Mouse (Mus musculus) retina, adult 2 months (tissue): Measurements from ENCODE around the gene Hist1h1a.
"Not testable (repeated sequence)": the region's sequence is repeated elsewhere in the genome, so short reads cannot be mapped to it uniquely, and the experiment has no call there.

Experiments
- DNase-seq: peaks from one replicate; pipeline ENCODE4 v3.0.0-alpha.2; 2012; ENCODE audit warnings: low read depth, low spot score

Gene Hist1h1a

DNA sequence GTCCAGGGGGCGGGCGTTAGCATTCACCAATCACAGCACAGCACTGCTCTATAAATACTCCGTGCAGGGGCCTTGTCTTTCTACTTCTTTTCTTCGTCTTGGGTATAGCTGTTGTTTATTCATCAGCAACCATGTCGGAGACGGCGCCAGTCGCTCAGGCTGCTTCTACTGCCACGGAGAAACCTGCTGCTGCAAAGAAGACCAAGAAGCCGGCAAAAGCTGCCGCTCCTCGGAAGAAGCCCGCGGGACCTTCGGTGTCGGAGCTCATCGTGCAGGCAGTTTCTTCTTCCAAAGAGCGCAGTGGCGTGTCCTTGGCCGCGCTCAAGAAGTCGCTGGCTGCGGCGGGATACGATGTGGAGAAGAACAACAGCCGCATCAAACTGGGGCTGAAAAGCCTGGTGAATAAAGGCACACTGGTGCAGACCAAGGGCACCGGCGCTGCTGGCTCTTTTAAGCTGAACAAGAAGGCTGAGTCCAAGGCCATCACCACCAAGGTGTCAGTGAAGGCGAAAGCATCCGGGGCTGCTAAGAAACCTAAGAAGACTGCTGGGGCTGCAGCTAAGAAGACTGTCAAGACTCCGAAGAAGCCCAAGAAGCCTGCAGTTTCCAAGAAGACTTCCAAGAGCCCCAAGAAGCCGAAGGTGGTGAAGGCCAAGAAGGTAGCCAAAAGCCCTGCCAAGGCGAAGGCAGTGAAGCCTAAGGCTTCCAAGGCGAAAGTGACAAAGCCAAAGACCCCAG, at the start of gene Hist1h1a:
Hist1h1a (plus strand) TSS at position 81 of the 738 bp plus-strand sequence.
- peak; percentile 75 for DNase-seq

DNA sequence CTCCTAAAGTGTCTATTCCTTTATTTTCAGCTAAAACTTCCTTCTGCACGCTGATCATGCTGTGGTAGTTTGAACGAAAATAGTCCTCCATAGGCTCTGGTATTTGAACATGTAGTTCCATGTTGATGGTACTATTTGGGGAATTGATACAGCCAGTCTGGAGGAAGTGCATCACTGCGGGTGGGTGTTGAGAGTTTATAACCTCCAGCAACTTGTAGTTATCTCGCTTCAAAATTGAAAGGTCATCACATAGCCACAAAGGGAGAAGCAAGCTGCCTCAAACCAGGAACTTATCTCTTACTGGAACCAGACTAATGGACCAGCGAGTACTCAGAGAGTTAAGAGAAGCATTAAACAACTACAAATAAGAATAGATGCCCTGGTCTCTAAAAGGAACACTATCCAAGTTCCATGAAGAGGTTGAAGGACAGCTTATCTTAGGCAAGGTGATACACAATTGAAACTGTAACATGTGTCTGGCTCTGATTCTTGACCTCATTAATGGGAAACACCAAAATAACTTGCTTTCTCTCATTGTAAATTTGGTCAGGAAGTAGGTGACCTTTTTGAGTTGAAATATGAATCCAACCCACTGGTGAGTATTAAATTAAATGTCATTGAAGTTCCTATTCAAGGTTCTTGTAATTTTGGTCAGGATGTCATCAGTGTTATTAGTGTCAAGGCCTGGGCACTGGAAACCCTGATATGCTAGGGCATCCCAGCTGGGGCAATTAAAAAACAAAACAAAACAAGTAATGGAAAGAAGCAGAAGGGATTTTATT, 47.0 kb upstream of the Hist1h1a start:
- DNase-seq, result no peak

DNA sequence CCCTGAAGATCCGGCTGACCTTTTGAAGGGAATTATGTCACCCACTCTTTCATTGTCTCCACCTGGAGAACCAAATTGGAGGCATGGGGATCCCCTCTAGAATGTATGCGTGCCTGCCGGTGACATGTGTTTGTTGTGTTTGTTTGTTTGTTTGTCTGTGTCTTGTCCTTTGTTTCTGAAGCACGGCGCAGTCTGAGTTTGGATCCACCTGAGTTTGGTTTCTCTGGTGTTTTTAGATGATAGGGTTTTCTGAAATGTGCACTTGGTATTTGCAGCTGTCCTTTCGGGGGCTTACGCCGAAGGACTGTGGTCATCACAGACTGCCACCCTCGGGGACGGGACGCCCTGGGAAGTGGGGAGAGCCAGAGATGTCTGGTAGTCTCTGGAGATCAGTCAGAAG, 46.3 kb upstream of the Hist1h1a start:
- DNase-seq, result no peak

DNA sequence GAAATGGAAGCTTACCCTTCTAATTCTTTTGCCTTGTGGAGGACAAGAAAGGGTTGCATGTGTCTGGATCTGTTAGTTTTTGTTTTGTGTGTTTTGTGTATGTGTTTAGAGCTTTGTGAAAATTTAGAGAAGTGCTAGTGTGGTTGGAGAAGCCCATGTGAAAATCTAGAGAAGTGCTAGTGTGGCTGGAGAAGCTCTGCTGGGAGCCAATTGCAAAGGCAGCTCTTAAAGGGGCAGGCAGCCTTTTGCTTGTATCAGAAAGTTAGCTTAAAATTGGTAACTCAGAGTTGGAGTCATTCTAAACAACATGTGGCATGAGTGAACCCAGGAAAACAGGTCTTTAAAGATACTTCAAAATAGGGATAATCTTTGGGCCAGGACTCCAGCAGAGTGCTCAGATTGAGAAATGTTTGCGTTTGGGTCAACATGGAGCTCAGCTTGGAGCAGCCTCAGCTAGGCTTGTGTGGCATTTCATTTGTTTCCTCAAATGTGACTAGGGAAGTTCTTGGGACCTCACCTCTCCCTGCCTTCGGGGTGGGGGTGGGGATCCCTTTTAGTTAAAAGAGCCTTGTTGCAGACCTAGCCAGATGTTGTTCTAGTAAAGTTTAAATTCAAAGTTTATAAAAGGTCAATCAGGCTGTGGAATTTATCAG, 45.7 kb upstream of the Hist1h1a start:
- not testable (repeated sequence) for DNase-seq

DNA sequence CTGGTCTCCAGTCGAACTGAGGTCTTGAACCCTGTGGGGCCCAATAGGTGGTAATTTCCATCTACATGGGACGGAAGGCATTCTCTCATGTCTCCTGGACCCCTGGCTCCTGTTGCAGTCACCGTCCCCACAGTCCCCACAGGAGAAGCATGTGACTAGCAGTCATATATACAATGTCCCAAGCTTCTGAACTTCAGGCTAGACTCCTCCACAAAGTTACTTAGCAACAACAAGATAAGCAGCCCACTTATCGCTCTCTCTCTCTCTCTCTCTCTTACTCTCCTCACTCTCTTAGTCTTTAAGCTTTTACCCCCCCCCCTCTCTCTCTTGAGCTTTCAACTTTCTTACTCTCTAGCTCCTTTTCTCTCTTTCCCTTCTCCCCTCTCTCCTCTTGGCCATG, 39.2 kb upstream of the Hist1h1a start:
- DNase-seq, result no peak

DNA sequence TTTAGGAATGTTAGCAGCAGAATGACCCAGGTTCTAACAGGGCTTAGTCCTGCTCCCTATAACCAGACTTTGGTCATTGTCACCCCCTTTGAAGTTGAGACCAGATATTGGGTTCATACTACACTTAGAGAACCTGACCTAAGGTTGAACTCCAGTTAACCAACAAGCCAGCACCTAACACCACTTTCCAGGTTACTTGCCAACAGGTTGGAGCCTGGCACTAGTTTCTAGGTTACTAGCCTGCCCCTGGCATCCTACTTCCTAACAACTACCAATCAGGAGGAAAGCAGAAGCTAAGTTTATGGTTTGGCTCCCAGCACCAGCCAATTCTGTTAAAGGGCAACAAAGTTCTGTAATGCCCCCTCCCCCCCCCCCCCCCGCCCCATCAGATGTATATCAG, 38.3 kb upstream of the Hist1h1a start:
- DNase-seq, result no peak

DNA sequence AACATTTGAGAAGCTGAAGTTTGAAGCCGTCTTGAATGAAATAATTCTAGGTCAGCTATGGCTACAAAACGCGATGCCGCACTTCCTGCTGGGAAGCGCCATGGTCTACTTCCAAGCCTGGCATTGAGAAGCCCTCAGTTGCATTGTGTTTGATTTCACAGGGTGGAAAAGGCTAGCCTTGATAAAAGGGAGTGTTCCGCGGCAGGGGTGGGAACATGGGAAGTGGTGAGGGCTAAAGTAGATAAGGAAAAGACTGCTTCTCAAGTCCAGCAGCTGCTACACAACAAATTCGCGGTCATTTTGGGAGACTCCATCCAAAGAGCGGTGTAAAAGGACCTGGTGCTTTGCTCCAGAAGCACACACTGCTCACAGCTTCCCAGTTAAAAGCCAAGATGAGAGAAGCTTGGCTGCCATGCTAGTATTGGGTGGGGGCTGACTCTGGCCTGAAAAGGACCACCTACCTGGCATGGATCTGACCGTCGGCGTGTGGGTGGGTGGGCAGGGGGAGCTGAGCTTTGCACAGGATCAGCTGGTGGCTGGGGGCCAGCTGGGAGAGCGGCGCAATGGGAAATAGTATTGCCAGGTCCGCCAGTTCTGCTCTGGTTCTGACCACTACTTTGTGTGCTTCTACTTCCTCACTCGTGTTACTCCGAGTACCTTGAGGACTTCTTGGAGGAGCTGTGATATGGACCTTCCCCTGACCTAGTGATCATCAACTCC, 34.8 kb upstream of the Hist1h1a start:
- no peak for DNase-seq

DNA sequence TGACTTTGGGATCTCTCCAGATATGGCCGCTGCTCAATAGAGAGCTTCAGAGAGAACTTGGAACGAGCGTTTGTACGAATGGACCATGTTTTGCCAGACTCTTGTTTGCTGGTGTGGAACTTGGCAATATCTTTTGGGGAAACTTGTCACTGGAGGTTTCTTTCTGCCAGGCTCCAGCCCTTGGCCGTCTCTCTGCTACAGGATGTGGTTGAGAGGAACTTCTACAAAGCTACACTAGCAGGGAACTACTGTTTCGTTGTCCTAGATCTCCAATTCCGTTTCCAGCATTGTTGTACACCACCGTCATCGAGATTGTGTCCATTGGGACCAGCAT, 34.3 kb upstream of the Hist1h1a start:
- DNase-seq, result no peak

DNA sequence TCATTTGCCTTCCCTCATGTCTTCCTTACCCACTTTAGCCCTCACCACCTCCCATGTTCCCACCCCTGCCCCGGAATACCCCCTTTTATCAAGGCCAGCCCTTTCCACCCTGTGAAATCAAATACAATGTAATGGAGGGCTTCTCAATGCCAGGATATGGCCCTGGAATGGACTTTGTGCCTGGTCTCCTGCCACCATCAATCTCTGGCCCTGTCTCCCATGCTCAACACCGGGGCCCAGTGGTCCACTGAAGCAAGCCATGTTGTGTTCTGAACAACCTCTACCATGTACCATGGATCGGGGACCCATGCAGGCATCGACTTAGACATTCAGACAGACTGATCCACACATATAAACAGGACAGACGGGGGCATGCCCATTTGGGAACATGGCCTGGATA, 33.8 kb upstream of the Hist1h1a start:
- no peak for DNase-seq

DNA sequence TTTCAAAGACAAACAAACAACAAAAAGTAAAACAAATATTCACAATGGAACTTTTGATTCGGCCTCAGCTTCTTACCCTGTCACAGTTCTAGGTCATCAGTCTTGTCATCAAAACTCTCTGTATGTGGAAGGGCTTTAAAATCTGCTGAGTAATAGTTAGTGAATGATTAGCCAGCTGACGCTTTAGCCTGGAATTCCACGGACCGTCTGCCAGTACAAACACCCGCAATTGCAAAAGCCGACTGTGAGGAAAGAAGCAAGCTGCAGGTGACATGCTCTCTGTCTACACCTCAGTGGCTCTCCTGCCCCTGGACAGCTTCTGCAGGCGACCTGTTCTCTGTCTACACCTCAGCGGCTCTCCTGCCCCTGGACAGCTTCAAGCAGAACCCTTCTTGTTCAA, 33.0 kb upstream of the Hist1h1a start:
- DNase-seq, result no peak

DNA sequence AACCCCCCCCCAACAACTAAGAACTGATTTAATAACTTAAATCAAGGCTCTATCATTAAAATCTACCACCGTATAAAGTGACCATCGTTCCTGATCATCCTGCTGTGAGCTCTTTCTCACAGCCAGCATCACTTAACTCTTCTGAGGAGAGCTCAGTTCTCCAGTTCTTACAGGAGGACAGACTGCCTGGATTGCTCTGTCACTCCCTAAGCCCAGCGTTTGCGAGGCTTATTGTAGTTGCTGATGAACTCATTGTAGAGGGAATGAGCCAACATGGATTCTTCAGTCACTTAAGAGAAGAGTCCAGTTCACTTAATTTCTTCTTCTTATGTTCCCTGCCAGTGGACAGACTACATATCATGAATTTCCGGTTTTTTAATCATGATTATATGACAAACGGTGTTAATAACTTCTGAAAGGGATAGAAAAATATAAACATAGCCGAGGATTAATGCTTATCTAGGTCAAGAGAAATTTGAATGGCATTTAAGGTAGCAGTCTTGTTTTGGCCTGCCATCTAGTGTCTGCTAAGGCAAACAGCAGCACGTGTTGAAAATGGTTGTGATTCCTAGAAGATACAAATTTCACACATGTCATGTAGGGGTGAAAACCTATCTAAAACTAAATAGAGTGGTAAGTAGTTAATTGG, 31.2 kb upstream of the Hist1h1a start:
- peak; percentile 57 for DNase-seq

DNA sequence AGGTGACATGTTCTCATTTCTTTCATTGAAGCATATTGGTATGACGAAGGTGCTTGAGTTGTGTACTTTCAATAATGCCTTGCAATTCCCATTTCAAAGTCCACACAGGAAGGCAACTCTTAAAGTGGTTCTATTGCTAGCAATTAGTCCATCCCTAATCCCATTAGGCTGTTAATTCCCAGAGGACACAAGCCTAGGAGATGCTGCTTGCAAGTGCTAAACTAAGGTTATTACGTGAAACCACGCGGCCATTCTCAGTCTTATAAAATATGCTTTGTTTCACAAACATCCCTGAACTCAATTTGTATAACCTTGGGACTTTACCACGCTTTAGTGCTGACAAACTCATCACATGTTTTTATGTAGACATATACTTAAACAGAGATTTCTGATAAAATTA, 26.4 kb upstream of the Hist1h1a start:
- no peak for DNase-seq

DNA sequence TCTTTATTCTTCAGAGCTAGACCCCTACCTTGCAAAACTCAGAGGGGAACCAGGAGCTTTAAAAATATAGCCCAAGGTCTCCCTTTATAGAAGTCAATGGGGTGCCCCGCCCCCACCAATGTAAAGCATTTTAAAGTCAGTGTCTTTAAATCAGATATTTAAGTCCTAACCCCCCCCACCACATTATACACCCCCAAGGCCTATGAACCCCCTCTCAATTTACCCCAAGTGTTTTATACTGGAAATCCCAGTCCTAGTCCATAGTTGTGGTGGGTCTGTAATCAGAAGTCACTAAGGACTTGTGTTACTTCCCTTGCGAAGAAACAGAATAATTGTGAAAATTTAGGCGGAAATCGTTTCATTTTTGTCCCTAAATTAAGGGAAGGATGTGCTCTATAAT, 25.4 kb upstream of the Hist1h1a start:
- no peak for DNase-seq

DNA sequence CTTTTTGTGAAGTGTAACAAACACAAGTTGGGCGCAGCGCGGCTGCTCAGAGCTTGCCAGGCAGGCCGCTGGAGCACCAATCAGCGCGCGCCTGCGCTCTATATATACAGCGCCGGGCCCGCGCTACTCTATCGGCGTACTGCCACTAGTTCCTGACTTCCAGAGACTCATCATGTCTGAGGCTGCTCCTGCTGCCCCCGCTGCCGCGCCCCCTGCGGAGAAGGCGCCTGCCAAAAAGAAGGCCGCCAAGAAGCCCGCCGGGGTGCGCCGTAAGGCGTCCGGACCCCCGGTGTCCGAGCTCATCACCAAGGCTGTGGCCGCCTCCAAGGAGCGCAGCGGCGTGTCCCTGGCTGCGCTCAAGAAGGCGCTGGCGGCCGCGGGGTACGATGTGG, 24.8 kb upstream of the Hist1h1a start, which contains the start of gene Hist1h1c:
Hist1h1c (plus strand) TSS at position 132 of the 392 bp plus-strand sequence.
- DNase-seq, result peak; percentile 68

DNA sequence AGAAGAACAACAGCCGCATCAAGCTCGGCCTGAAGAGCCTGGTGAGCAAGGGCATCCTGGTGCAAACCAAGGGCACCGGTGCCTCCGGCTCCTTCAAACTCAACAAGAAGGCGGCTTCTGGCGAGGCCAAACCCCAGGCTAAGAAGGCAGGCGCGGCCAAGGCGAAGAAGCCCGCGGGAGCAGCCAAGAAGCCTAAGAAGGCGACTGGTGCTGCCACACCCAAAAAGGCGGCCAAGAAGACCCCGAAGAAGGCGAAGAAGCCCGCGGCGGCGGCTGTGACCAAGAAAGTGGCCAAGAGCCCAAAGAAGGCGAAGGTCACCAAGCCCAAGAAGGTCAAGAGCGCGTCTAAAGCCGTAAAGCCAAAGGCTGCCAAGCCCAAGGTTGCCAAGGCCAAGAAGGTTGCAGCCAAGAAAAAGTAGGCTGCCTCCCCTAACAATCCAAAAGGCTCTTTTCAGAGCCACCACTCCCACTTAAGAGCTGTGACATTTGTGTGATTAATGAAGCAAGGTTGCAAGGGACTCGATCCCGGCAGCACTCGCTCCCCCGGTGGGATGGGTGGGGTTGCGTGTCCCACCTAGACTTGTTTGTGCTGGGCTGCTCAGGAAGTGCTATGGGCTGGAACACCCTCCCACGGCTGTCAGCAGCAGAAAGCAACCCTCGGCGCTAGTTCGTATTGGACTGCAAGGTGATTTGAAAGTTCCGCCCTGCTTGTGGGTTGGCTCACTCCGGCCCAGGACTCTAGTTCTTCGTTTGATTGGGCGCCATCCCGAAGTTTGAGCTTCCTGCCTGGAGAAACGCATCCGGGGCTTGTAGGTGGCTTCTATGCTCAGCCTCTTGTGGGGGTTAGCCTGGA, 24.2 kb upstream of the Hist1h1a start:
- DNase-seq, result peak; percentile 82

DNA sequence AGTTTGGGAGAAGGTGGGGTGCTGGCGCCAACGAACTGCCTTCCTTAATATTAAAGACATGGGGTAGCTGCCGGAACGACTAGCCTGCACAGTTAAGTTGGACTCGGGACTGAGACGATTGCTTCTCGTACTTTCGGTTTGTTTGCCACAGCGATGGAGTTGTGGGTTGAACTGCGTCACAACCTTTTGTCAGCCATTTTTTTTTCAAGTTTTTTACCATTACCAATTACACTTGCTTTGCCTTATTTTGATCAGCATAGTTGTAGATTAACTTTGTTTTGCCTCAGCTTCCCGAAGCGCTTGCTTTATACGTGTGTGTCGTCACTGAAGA, 23.6 kb upstream of the Hist1h1a start:
- no peak for DNase-seq

DNA sequence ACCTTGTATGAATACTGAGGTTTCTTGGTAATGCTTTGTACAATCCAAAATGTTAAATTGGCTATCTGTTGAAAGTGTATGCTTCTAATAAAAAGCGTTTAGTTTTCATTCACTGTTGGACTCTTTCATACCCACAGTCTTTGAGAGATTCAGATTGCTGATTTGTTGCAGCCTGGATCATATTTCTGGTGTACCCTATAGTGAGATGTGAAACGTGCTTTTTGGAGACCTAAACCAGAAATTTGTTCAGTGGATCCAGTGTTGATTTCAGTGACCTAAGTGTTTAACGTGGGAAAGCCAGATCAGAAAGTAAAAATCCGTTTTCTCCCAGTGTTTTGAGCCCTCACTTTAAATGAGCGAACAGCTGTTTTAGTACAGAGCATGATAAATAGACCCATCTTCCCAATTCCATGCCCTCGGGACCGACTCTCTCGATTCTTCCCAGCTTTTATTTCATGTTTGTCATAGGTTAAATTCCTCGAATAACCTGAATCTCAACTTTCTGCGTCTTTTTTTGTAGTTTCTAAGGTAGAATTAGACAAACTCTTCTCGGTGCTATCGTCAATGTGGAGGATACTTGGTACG, 23.1 kb upstream of the Hist1h1a start:
- DNase-seq, result no peak

DNA sequence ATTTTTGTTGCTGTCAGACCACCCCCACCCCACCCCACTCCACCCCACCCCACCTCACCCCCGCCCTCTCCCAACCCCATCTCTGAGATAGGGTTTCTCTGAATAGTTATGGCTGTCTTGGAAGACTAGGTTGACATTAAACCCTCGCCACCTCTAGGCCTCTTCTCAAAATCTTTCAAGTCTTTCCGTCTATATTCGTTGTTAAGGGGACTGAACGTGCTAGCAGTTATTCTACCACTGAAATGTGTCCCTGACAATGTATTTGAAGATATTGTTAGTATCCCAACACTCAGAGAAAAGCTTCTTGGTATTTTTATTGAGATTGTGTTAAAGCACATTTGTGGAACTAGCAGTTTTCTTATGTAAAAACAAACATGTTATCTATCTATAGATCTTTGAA, 22.6 kb upstream of the Hist1h1a start:
- DNase-seq, result no peak

DNA sequence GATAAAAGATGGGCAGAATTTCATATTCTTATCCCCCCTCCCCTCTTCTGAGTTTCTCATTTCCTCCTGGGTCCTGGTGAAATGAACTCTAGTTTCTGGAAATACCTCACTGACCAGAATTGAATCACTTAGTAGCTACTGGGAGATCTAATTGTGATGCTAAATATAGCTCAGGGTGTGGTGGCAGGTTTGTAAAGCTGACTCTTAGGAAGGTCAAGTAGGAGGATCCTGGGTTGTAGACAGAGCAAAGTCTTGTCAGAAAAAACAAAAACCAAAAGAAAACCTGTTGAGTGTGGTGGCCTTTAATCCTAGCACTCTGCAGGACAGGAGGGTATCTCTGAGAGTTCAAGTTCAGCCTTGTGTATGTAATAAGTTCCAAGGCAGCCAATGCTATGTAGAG, 21.5 kb upstream of the Hist1h1a start:
- no peak for DNase-seq

DNA sequence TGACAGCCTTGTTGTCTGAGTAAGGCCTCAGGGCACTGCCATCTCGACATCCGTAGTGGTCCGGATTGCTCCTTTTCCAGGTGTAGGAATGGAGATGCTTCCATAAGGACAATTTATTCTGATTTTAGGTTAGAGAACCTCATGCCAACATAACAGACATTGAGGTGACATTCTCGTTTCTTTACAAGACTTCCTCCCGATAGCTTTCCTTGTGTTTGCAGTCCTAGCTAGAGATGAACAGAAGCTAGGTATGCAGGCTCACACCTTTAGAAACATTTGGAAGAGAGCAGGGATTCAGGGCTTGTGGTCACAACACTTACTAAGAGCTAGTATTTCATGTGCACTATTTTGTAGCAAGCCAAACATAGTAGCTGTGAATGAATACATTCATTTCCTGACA, 20.3 kb upstream of the Hist1h1a start:
- no peak for DNase-seq
